Mouse (Mus musculus) small intestine, adult 2 months (tissue): Measurements from ENCODE around the gene Tmem170b.

Experiments used
- CTCF ChIP-seq: fragments of 200-500 bp; IDR thresholded peaks from 2 replicates; pipeline ENCODE4 v1.5.1; 2012; ENCODE audit warnings: low read depth, mild to moderate bottlenecking, control low read depth, inconsistent platforms, low read length, moderate library complexity, mixed read lengths; ENCODE audit not compliant: insufficient replicate concordance, insufficient read length; ENCODE audit errors: extremely low read depth
- POLR2A ChIP-seq: fragments of 200-500 bp; IDR thresholded peaks from 2 replicates; pipeline ENCODE4 v1.6.1; 2012; ENCODE audit warnings: low read depth, mild to moderate bottlenecking, control low read depth, inconsistent platforms, low read length, moderate library complexity

- TF ChIP-seq CTCF: no peak
- no peak for TF ChIP-seq POLR2A
Measured at GRCm38 (mm10) chr13:41569776-41570175, 35.9 kb upstream of the Tmem170b start.
